Mouse (Mus musculus) CH12.LX (cell line): ENCODE data around the gene Cxcl16. TPM values are rescaled to one million over a fixed set of nuclear protein-coding genes. Genes with fewer than 3 reads are reported as not detected.

ENCODE experiments used
- DNase-seq: peaks from one replicate; pipeline ENCODE4 v3.0.0-alpha.2; 2013; ENCODE audit errors: extremely low read depth
- H3K27ac ChIP-seq: 2 replicates; pipeline ENCODE4 v1.5.1; 2012; ENCODE audit warnings: low read depth, mild to moderate bottlenecking, control low read depth, moderate library complexity; ENCODE audit not compliant: insufficient read depth
- H3K27me3 ChIP-seq: replicated peaks from 2 replicates; pipeline ENCODE3; 2012; ENCODE audit warnings: inconsistent platforms
- H3K36me3 ChIP-seq, 2 experiments: replicated peaks in 1 of 2; 2 replicates each; pipeline versions ENCODE3 to v1.6.1; 2012; ENCODE audit warnings: inconsistent platforms in 1 of 2, low read length in 1 of 2, mild to moderate bottlenecking in 1 of 2, mixed read lengths in 1 of 2, moderate library complexity in 1 of 2; ENCODE audit not compliant: control insufficient read depth in 1 of 2, insufficient read depth in 1 of 2
- H3K4me1 ChIP-seq, 2 experiments: 2 replicates each; pipeline ENCODE4 v1.6.1; 2012; ENCODE audit warnings: inconsistent platforms in 1 of 2, moderate library complexity in 1 of 2; ENCODE audit not compliant: insufficient read depth in 2 of 2, control insufficient read depth in 1 of 2
- H3K4me2 ChIP-seq: 2 replicates; pipeline ENCODE4 v1.6.1; 2012; ENCODE audit warnings: low read depth, mild to moderate bottlenecking, control low read depth; ENCODE audit not compliant: poor library complexity, insufficient read depth, severe bottlenecking
- H3K4me3 ChIP-seq, 3 experiments: fragments of 150-350 bp in 1 of 3; sonication (generic) in 1 of 3; replicated peaks in 1 of 3; 2 replicates each; pipeline versions ENCODE3 to v1.5.1; 2011 to 2012; ENCODE audit warnings: low read depth in 2 of 3, low read length in 2 of 3, mild to moderate bottlenecking in 2 of 3, moderate library complexity in 2 of 3, control low read depth in 1 of 3, improper control_type of control experiment in 1 of 3, inconsistent platforms in 1 of 3, mixed read lengths in 1 of 3; ENCODE audit not compliant: poor library complexity in 1 of 3
- H3K79me2 ChIP-seq: replicated peaks from 2 replicates; pipeline ENCODE4 v1.6.1; 2012; ENCODE audit warnings: mild to moderate bottlenecking, moderate library complexity; ENCODE audit not compliant: control insufficient read depth, poor library complexity, insufficient read depth, severe bottlenecking; ENCODE audit errors: extremely low read depth
- H3K9ac ChIP-seq: 2 replicates; pipeline ENCODE4 v1.6.1; 2012; ENCODE audit warnings: low read depth, mild to moderate bottlenecking, control low read depth, moderate library complexity; ENCODE audit not compliant: insufficient read depth
- H3K9me3 ChIP-seq: replicated peaks from 2 replicates; pipeline ENCODE3; 2012; ENCODE audit warnings: low read length, inconsistent platforms, mixed read lengths
- CHD2 ChIP-seq: IDR thresholded peaks from 2 replicates; pipeline ENCODE4 v1.6.1; 2011; ENCODE audit warnings: low read length, improper control_type of control experiment
- CTCF ChIP-seq, 2 experiments: IDR thresholded peaks in 1 of 2; conservative IDR thresholded peaks in 1 of 2; 2 replicates each; pipeline ENCODE4 v1.5.1; 2011 to 2012; ENCODE audit warnings: low read depth in 2 of 2, low read length in 2 of 2, improper control_type of control experiment in 1 of 2, inconsistent platforms in 1 of 2, mild to moderate bottlenecking in 1 of 2, moderate library complexity in 1 of 2
- E2F4 ChIP-seq: IDR thresholded peaks from 2 replicates; pipeline ENCODE4 v1.6.1; 2011; ENCODE audit warnings: low read depth, low read length, improper control_type of control experiment; ENCODE audit not compliant: insufficient replicate concordance
- ELF1 ChIP-seq: IDR thresholded peaks from 2 replicates; pipeline ENCODE4 v1.6.1; 2014; ENCODE audit warnings: low read depth, mild to moderate bottlenecking, inconsistent platforms, low read length, improper control_type of control experiment
- GABPA ChIP-seq: IDR thresholded peaks from 2 replicates; pipeline ENCODE4 v1.6.1; 2012; ENCODE audit warnings: low read depth, low read length, improper control_type of control experiment, inconsistent platforms; ENCODE audit not compliant: insufficient replicate concordance
- HCFC1 ChIP-seq: IDR thresholded peaks from 2 replicates; pipeline ENCODE4 v1.6.1; 2012; ENCODE audit warnings: low read depth, mild to moderate bottlenecking, inconsistent platforms, low read length, improper control_type of control experiment
- IRF4 ChIP-seq: IDR thresholded peaks from 2 replicates; pipeline ENCODE4 v1.6.1; 2014; ENCODE audit warnings: low read depth, mild to moderate bottlenecking, inconsistent platforms, low read length, improper control_type of control experiment
- JUN ChIP-seq: IDR thresholded peaks from 2 replicates; pipeline ENCODE4 v1.6.1; 2011; ENCODE audit warnings: low read depth, mild to moderate bottlenecking, low read length, improper control_type of control experiment, moderate library complexity; ENCODE audit not compliant: insufficient read depth
- KAT2A ChIP-seq: IDR thresholded peaks from 2 replicates; pipeline ENCODE4 v1.6.1; 2012; ENCODE audit warnings: low read length, improper control_type of control experiment, inconsistent platforms; ENCODE audit not compliant: insufficient replicate concordance
- MAX ChIP-seq: IDR thresholded peaks from 2 replicates; pipeline ENCODE4 v1.6.1; 2011; ENCODE audit warnings: low read length, improper control_type of control experiment
- MAZ ChIP-seq: IDR thresholded peaks from 2 replicates; pipeline ENCODE4 v1.6.1; 2012; ENCODE audit warnings: low read depth, mild to moderate bottlenecking, inconsistent platforms, low read length, improper control_type of control experiment, moderate library complexity
- MEF2A ChIP-seq: IDR thresholded peaks from 2 replicates; pipeline ENCODE4 v1.6.1; 2014; ENCODE audit warnings: low read depth, mild to moderate bottlenecking, inconsistent platforms, low read length, improper control_type of control experiment, borderline replicate concordance
- MXI1 ChIP-seq: IDR thresholded peaks from 2 replicates; pipeline ENCODE4 v1.6.1; 2011; ENCODE audit warnings: mild to moderate bottlenecking, low read depth, low read length, improper control_type of control experiment
- MYC ChIP-seq: IDR thresholded peaks from 2 replicates; pipeline ENCODE4 v1.6.1; 2011; ENCODE audit warnings: low read depth, mild to moderate bottlenecking, improper control_type of control experiment, low read length
- NELFE ChIP-seq: IDR thresholded peaks from 2 replicates; pipeline ENCODE4 v1.6.1; 2011; ENCODE audit warnings: low read depth, low read length, improper control_type of control experiment
- NRF1 ChIP-seq: IDR thresholded peaks from 2 replicates; pipeline ENCODE4 v1.6.1; 2014; ENCODE audit warnings: low read depth, mild to moderate bottlenecking, inconsistent platforms, low read length, improper control_type of control experiment, moderate library complexity
- PAX5 ChIP-seq: IDR thresholded peaks from 2 replicates; pipeline ENCODE4 v1.6.1; 2012; ENCODE audit warnings: low read length, inconsistent platforms, mixed read lengths
- POLR2A ChIP-seq: IDR thresholded peaks from 2 replicates; pipeline ENCODE4 v1.6.1; 2011; ENCODE audit warnings: low read depth, mild to moderate bottlenecking, improper control_type of control experiment, low read length
- POLR2AphosphoS2 ChIP-seq: IDR thresholded peaks from 2 replicates; pipeline ENCODE4 v1.6.1; 2011; ENCODE audit warnings: low read depth, low read length, improper control_type of control experiment
- RCOR1 ChIP-seq: conservative IDR thresholded peaks from 2 replicates; pipeline ENCODE4 v1.6.1; 2012; ENCODE audit warnings: low read depth, mild to moderate bottlenecking, inconsistent platforms, low read length, improper control_type of control experiment
- SIN3A ChIP-seq: IDR thresholded peaks from 2 replicates; pipeline ENCODE4 v1.6.1; 2012; ENCODE audit warnings: low read length, improper control_type of control experiment, inconsistent platforms
- TBP ChIP-seq: conservative IDR thresholded peaks from 2 replicates; pipeline ENCODE4 v1.6.1; 2011; ENCODE audit warnings: low read depth, low read length, improper control_type of control experiment
- UBTF ChIP-seq: IDR thresholded peaks from 2 replicates; pipeline ENCODE4 v1.6.1; 2012; ENCODE audit warnings: low read depth, mild to moderate bottlenecking, inconsistent platforms, low read length, improper control_type of control experiment, moderate library complexity
- USF1 ChIP-seq: IDR thresholded peaks from 2 replicates; pipeline ENCODE4 v1.6.1; 2014; ENCODE audit warnings: low read depth, mild to moderate bottlenecking, inconsistent platforms, low read length, improper control_type of control experiment
- USF2 ChIP-seq: conservative IDR thresholded peaks from 2 replicates; pipeline ENCODE4 v1.6.1; 2011; ENCODE audit warnings: low read depth, low read length, improper control_type of control experiment
- ZC3H11A ChIP-seq: IDR thresholded peaks from 2 replicates; pipeline ENCODE4 v1.6.1; 2012; ENCODE audit warnings: low read depth, mild to moderate bottlenecking, inconsistent platforms, low read length, improper control_type of control experiment
- ZKSCAN1 ChIP-seq: IDR thresholded peaks from 2 replicates; pipeline ENCODE4 v1.6.1; 2012; ENCODE audit warnings: low read depth, inconsistent platforms, low read length, improper control_type of control experiment, borderline replicate concordance
- ZMIZ1 ChIP-seq: IDR thresholded peaks from 2 replicates; pipeline ENCODE4 v1.6.1; 2012; ENCODE audit warnings: low read depth, mild to moderate bottlenecking, inconsistent platforms, low read length, improper control_type of control experiment
- ZNF384 ChIP-seq: IDR thresholded peaks from 2 replicates; pipeline ENCODE4 v1.6.1; 2012; ENCODE audit warnings: low read depth, low read length, improper control_type of control experiment, inconsistent platforms
- dilution Hi-C: fragments of 300-500 bp; cut with MboI; formaldehyde crosslinking; loops from 2 replicates; pipeline ENCODE4 v1.14.3; 2020; ENCODE audit warnings: low sequenced_read_pairs; ENCODE audit not compliant: extremely low pct_unique_long_range_greater_than_20kb, extremely low pct_ligation_motif_present
- in situ Hi-C: fragments of 300-500 bp; cut with MboI; formaldehyde crosslinking; loops from 3 replicates; pipeline ENCODE4 v1.14.3; 2019; ENCODE audit warnings: low sequenced_read_pairs, low pct_ligation_motif_present, low pct_unique_long_range_greater_than_20kb, mixed read lengths
- polyA plus RNA-seq: library from polyadenylated mRNA; unstranded; fragments of >175 nt; gene quantifications from 2 replicates; pipeline ENCODE4 v1.2.1, GENCODE M21; 2012; ENCODE audit warnings: low read depth; ENCODE audit not compliant: insufficient read length
- total RNA-seq, 2 experiments: library from RNA; depleted of rRNA; stranded (reverse); fragments of 300-350 nt in 1 of 2; fragments of >200 nt in 1 of 2; gene quantifications; 2 replicates each; pipeline ENCODE4 v1.2.3; 2012 to 2014

Gene Cxcl16
- total and polyA plus RNA-seq, 3 experiments = 0.04 to 0.56 TPM; not detected in 1

DNA sequence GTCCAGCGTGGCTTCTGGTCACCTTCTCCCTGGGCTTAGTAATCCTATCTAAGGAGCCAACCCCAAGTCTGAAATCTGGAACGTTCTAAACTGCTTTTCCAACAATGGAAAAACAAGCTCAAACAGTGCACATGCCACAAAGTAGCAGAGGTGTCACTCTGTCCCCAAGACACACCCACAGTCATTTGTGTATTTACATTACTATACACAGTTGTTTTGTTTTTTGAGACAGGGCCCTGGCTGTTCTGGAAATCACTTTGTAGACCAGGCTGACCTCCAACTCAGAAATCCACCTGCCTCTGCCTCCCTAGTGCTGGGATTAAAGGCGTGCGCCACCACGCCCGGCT, 49.5 kb downstream of the Cxcl16 start:
- in situ Hi-C loops = loop anchor here (5.0 to 10.0 kb wide), 3 partner anchors 97 to 345 kb away; partner anchors contain the start of genes 4930544D05Rik, Chrne and Tm4sf5
- TF ChIP-seq POLR2A = no peak; the same call in 1 of the 2 replicates
- 0 out of 2 replicates have a peak, but pooled peaks have one; percentile 12 for TF ChIP-seq JUN
- TF ChIP-seq MYC = peak; percentile 99; the same call in 1 of the 2 replicates
- TF ChIP-seq TBP = 0 out of 2 replicates have a peak, but pooled peaks have one; percentile 24
- no peak for TF ChIP-seq ZKSCAN1
- TF ChIP-seq E2F4 = 0 out of 2 replicates have a peak, but pooled peaks have one; percentile 90
- H3K27me3 ChIP-seq = no peaks in the 10 kb centered on the region
- dilution Hi-C loops = no loop called here
- peak overlapping the region; percentile 91 to 96 (median 95) for H3K4me3 ChIP-seq
- peaks cover 45% of the 10 kb centered on the region for H3K79me2 ChIP-seq
- H3K9ac ChIP-seq = peak overlapping the region; percentile 37
- peaks cover 12 to 49% of the 10 kb centered on the region in 2 experiments for H3K4me1 ChIP-seq
- H3K4me2 ChIP-seq = peak overlapping the region; percentile 40
- peaks cover 10 to 34% of the 10 kb centered on the region in 2 experiments for H3K36me3 ChIP-seq
- no peak for DNase-seq
- H3K9me3 ChIP-seq = no peaks in the 10 kb centered on the region
- H3K27ac ChIP-seq = no peak overlapping the region

DNA sequence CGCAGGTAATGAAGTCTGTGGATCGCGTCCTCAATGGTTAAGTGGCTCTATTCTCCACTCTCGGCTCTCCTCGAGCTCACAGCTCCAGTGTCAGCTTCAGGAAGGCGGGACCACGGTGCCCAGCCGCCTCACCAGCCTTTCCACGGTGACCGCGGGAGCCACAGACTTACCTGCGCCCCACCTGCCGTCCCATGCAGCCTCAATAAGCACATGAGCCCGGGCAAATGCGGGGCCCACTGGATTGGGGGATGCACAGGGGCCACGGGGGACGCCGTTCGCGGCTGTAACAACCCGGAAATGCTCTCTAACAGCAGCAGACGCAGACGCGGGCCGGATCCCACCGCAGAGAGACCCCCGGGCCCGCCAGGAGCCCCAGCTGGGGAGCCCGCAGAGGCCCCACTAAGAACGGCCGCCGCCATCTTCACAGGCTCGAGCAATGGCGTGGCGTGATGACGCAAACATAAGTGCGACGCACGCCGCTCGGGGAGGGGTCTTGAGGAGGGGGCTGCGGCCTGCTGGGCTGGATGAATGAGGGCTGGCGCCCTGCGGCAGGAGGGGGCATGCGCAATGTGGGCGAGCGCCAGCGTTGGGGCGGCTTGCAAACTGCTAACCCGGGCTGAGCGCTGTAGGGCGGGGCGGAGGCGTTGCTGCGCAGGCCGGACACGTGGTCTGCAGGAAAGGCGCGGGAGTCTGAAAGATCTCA, 50.0 kb downstream of the Cxcl16 start, which contains the start of gene Pelp1:
Gene Pelp1, minus strand, starts transcription at position 438 of the 703 bp plus-strand sequence.
- Histone ChIP-seq H3K4me2 (peak within 1 kb of the TSS; percentile 93), H3K27me3 (no peaks in the 10 kb centered on the region), H3K4me3 (peak within 1 kb of the TSS; percentile 91 to 96 (median 95)), H3K9ac (peak within 1 kb of the TSS; percentile 92), H3K27ac (no peak within 1 kb of the TSS), H3K36me3 (peaks cover 13 to 39% of the 10 kb centered on the region in 2 experiments), H3K79me2 (peaks cover 49% of the 10 kb centered on the region), H3K4me1 (peaks cover 12 to 49% of the 10 kb centered on the region in 2 experiments), H3K9me3 (no peaks in the 10 kb centered on the region)
- dilution Hi-C loops = no loop called here
- peak; percentile 98 for DNase-seq
- in situ Hi-C loops = loop anchor here (5.0 to 10.0 kb wide), 3 partner anchors 98 to 345 kb away; partner anchors contain the start of genes 4930544D05Rik, Chrne and Tm4sf5
- TF ChIP-seq GABPA (peak; percentile 35; the same call in 1 of the 2 replicates), IRF4 (peak; percentile 78; the same call in 1 of the 2 replicates), NRF1 (peak; percentile 91), ZMIZ1 (peak; percentile 91), ZNF384 (no peak), UBTF (no peak), TBP (0 out of 2 replicates have a peak, but pooled peaks have one; percentile 59), RCOR1 (peak; percentile 71; the same call in 1 of the 2 replicates), CHD2 (0 out of 2 replicates have a peak, but pooled peaks have one; percentile 3), USF1 (peak; percentile 89), ZKSCAN1 (peak; percentile 8; the same call in 1 of the 2 replicates), NELFE (peak; percentile 95), POLR2A (peak; percentile 97), PAX5 (no peak), MXI1 (peak; percentile 100), POLR2AphosphoS2 (peak; percentile 84; the same call in 1 of the 2 replicates), MEF2A (peak; percentile 71; the same call in 1 of the 2 replicates), MYC (no peak; the same call in 1 of the 2 replicates), HCFC1 (peak; percentile 95), ZC3H11A (no peak), USF2 (peak; percentile 86), SIN3A (peak; percentile 94), ELF1 (peak; percentile 66), KAT2A (peak; percentile 81; the same call in 1 of the 2 replicates), MAZ (peak; percentile 100), MAX (peak; percentile 100), CTCF (conservative IDR thresholded peaks at IDR 0.05 in 1 of 2, IDR thresholded peaks at IDR 0.05 in 1 of 2; ENCODE audit: low read depth in 2 of 2, low read length in 2 of 2) (no peak), JUN (no peak)
